Comparison of ENCODE assay signal across 22 mouse cellular contexts in the genomic region with DNA sequence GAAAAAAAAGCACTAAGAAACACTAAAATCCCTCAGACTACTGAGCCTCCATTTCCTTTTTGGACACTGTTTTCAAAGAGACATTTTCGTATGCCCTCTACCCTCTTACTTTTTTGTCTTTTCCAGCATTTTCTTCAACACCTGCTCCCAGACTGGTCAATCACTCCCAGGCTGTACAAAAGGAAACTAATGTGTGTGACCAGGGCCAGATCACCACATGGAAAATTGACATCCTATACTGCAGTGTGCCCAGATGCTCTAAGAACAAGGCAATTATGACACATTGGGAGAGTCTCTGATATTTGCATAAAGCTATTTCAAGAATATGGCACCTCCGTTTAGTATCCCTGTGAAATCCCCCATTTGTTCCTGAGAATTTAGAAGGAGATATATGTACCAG.
DNase-seq lines count a peak whose midpoint lies in the region; ATAC-seq and TF ChIP-seq lines count a peak whose summit lies in the region.
"Had no signal": no experiment of that assay in that cellular context is flagged by ENCODE, and none has a peak within 500 bp of the region (broad histone marks: within the 10 kb centered on the region; RNA-seq: fewer than 3 reads in every experiment).

No protein-coding gene starts in this region.

- no peaks in the 10 kb centered on the region for H3K9me3 ChIP-seq in hindbrain, embryonic 11.5 days (ENCODE audit: control insufficient read depth, low read length)
- H3K9me3 ChIP-seq in hindbrain, embryonic 14.5 days (ENCODE audit: control insufficient read depth, low read length): no peaks in the 10 kb centered on the region
- no peaks in the 10 kb centered on the region for H3K9me3 ChIP-seq in hindbrain, embryonic 12.5 days (replicated peaks)
- no peaks in the 10 kb centered on the region for H3K9me3 ChIP-seq in hindbrain, postnatal 0 days (ENCODE audit: low read length)
- no peaks in the 10 kb centered on the region for H3K9me3 ChIP-seq in midbrain, embryonic 12.5 days
- no peaks in the 10 kb centered on the region for H3K9me3 ChIP-seq in midbrain, embryonic 13.5 days
- H3K9me3 ChIP-seq: G1E had no signal

- peak; percentile 64; the same call in 1 of the 2 replicates for ATAC-seq in frontal cortex, adult (ENCODE audit: low TSS enrichment)
- ATAC-seq in hindbrain, embryonic 11.5 days (ENCODE audit: low FRiP score): peak; percentile 87
- ATAC-seq in hindbrain, embryonic 14.5 days (ENCODE audit: low FRiP score): no peak
- ATAC-seq in hindbrain, embryonic 12.5 days (ENCODE audit: low FRiP score): peak; percentile 64; the same call in 1 of the 2 replicates
- ATAC-seq in hindbrain, postnatal 0 days: no peak
- ATAC-seq in midbrain, embryonic 12.5 days (ENCODE audit: low FRiP score, low read depth): peak; percentile 49; the same call in 1 of the 2 replicates
- no peak for ATAC-seq in midbrain, embryonic 13.5 days
- ATAC-seq: activated CD4-positive, CD25-positive, alpha-beta regulatory T cell, adult 4 months; CD4-positive, CD25-positive, alpha-beta regulatory T cell, adult 4 months; Patski had no signal

- TF ChIP-seq CTCF in hindbrain, postnatal 0 days (IDR thresholded peaks at IDR 0.05; ENCODE audit: low read depth): no peak

- no peaks in the 10 kb centered on the region for H3K27me3 ChIP-seq in hindbrain, embryonic 11.5 days (ENCODE audit: control insufficient read depth, insufficient read depth, low read length)
- H3K27me3 ChIP-seq in hindbrain, embryonic 14.5 days (ENCODE audit: control insufficient read depth, insufficient read depth, low read length): no peaks in the 10 kb centered on the region
- no peaks in the 10 kb centered on the region for H3K27me3 ChIP-seq in hindbrain, embryonic 12.5 days
- no peaks in the 10 kb centered on the region for H3K27me3 ChIP-seq in hindbrain, postnatal 0 days (ENCODE audit: insufficient read depth, low read length)
- no peaks in the 10 kb centered on the region for H3K27me3 ChIP-seq in midbrain, embryonic 12.5 days
- no peaks in the 10 kb centered on the region for H3K27me3 ChIP-seq in midbrain, embryonic 13.5 days
- H3K27me3 ChIP-seq: CH12.LX, Patski had no signal

- no peaks in the 10 kb centered on the region for H3K36me3 ChIP-seq in hindbrain, embryonic 11.5 days (ENCODE audit: control insufficient read depth, insufficient read depth, low read length)
- H3K36me3 ChIP-seq in hindbrain, embryonic 14.5 days (replicated peaks; ENCODE audit: control insufficient read depth, insufficient read depth): no peaks in the 10 kb centered on the region
- H3K36me3 ChIP-seq in hindbrain, embryonic 12.5 days: no peaks in the 10 kb centered on the region
- H3K36me3 ChIP-seq in hindbrain, postnatal 0 days (ENCODE audit: insufficient read depth, low read length): no peaks in the 10 kb centered on the region
- no peaks in the 10 kb centered on the region for H3K36me3 ChIP-seq in midbrain, embryonic 12.5 days
- no peaks in the 10 kb centered on the region for H3K36me3 ChIP-seq in midbrain, embryonic 13.5 days

- DNase-seq in frontal cortex, postnatal 10 days (ENCODE audit: low spot score in 2 of 2): no peak
- no peak for DNase-seq in hindbrain, embryonic 11.5 days (ENCODE audit: low spot score)
- DNase-seq in hindbrain, embryonic 14.5 days (ENCODE audit: low spot score): no peak
- DNase-seq in hindbrain, postnatal 0 days (ENCODE audit: low spot score): no peak
- DNase-seq: adrenal gland, adult 2 months; adrenal gland, adult 8-10 months; adrenal gland, postnatal 10 days; adrenal gland, postnatal 14 days; adrenal gland, postnatal 25 days; adrenal gland, postnatal 36 days; B cell, adult 2 months; cerebellum, adult 11 months; cerebellum, adult 11-12 months had no signal

- 85% methylated on average over 2 of the region's 2 CpGs for WGBS in hindbrain, embryonic 11.5 days
- 69% methylated on average over 2 of the region's 2 CpGs for WGBS in hindbrain, embryonic 14.5 days
- 65% methylated on average over 2 of the region's 2 CpGs for WGBS in hindbrain, embryonic 12.5 days
- 88% methylated on average over 2 of the region's 2 CpGs for WGBS in hindbrain, postnatal 0 days
- WGBS in midbrain, embryonic 12.5 days: 92% methylated on average over 2 of the region's 2 CpGs
- WGBS in midbrain, embryonic 13.5 days: 81% methylated on average over 2 of the region's 2 CpGs

- no peak overlapping the region for H3K4me2 ChIP-seq in hindbrain, embryonic 11.5 days (replicated peaks; ENCODE audit: low read depth, low read length)
- no peak overlapping the region for H3K4me2 ChIP-seq in hindbrain, embryonic 14.5 days (replicated peaks)
- H3K4me2 ChIP-seq in hindbrain, embryonic 12.5 days (replicated peaks): no peak overlapping the region
- no peak overlapping the region for H3K4me2 ChIP-seq in hindbrain, postnatal 0 days (ENCODE audit: low read depth, low read length)
- H3K4me2 ChIP-seq in midbrain, embryonic 12.5 days (replicated peaks): no peak overlapping the region
- no peak overlapping the region for H3K4me2 ChIP-seq in midbrain, embryonic 13.5 days (replicated peaks)

- H3K27ac ChIP-seq in hindbrain, embryonic 11.5 days (ENCODE audit: low read depth, low read length): no peak overlapping the region
- no peak overlapping the region for H3K27ac ChIP-seq in hindbrain, embryonic 14.5 days
- no peak overlapping the region for H3K27ac ChIP-seq in hindbrain, embryonic 12.5 days
- H3K27ac ChIP-seq in hindbrain, postnatal 0 days: no peak overlapping the region
- no peak overlapping the region for H3K27ac ChIP-seq in midbrain, embryonic 12.5 days (replicated peaks)
- H3K27ac ChIP-seq in midbrain, embryonic 13.5 days: no peak overlapping the region

- no peak overlapping the region for H3K9ac ChIP-seq in hindbrain, embryonic 11.5 days (ENCODE audit: low read depth, low read length)
- H3K9ac ChIP-seq in hindbrain, embryonic 14.5 days: no peak overlapping the region
- H3K9ac ChIP-seq in hindbrain, embryonic 12.5 days: no peak overlapping the region
- no peak overlapping the region for H3K9ac ChIP-seq in hindbrain, postnatal 0 days (replicated peaks; ENCODE audit: low read length)
- H3K9ac ChIP-seq in midbrain, embryonic 12.5 days (replicated peaks): no peak overlapping the region
- no peak overlapping the region for H3K9ac ChIP-seq in midbrain, embryonic 13.5 days (replicated peaks)

- H3K4me3 ChIP-seq in hindbrain, embryonic 11.5 days (ENCODE audit: low read depth, low read length): no peak overlapping the region
- no peak overlapping the region for H3K4me3 ChIP-seq in hindbrain, embryonic 14.5 days (replicated peaks; ENCODE audit: low read length)
- no peak overlapping the region for H3K4me3 ChIP-seq in hindbrain, embryonic 12.5 days
- H3K4me3 ChIP-seq in hindbrain, postnatal 0 days (ENCODE audit: low read length): no peak overlapping the region
- no peak overlapping the region for H3K4me3 ChIP-seq in midbrain, embryonic 12.5 days
- H3K4me3 ChIP-seq in midbrain, embryonic 13.5 days (replicated peaks): no peak overlapping the region

- H3K4me1 ChIP-seq in hindbrain, embryonic 11.5 days (replicated peaks; ENCODE audit: control insufficient read depth, insufficient read depth, low read length): no peaks in the 10 kb centered on the region
- H3K4me1 ChIP-seq in hindbrain, embryonic 14.5 days (replicated peaks; ENCODE audit: control insufficient read depth, insufficient read depth, low read length): no peaks in the 10 kb centered on the region
- no peaks in the 10 kb centered on the region for H3K4me1 ChIP-seq in hindbrain, embryonic 12.5 days
- H3K4me1 ChIP-seq in hindbrain, postnatal 0 days (ENCODE audit: insufficient read depth, low read length): no peaks in the 10 kb centered on the region
- H3K4me1 ChIP-seq in midbrain, embryonic 12.5 days: no peaks in the 10 kb centered on the region
- H3K4me1 ChIP-seq in midbrain, embryonic 13.5 days (replicated peaks): no peaks in the 10 kb centered on the region

Comparison
In these comparisons a context has a peak if more than half of its experiments do, and no peak if none do; other contexts are left out.
1. ATAC-seq: peak in frontal cortex, adult (single experiment), hindbrain, embryonic 11.5 days (single experiment), hindbrain, embryonic 12.5 days (single experiment) and midbrain, embryonic 12.5 days (single experiment); none in hindbrain, embryonic 14.5 days (single experiment), hindbrain, postnatal 0 days (single experiment) and midbrain, embryonic 13.5 days (single experiment).